Mouse (Mus musculus) cerebellum, adult 9-11 months (tissue): ENCODE data around the gene Lck.

Experiments
- DNase-seq: peaks from one replicate; pipeline ENCODE4 v3.0.0; 2022

Lck gene

DNA sequence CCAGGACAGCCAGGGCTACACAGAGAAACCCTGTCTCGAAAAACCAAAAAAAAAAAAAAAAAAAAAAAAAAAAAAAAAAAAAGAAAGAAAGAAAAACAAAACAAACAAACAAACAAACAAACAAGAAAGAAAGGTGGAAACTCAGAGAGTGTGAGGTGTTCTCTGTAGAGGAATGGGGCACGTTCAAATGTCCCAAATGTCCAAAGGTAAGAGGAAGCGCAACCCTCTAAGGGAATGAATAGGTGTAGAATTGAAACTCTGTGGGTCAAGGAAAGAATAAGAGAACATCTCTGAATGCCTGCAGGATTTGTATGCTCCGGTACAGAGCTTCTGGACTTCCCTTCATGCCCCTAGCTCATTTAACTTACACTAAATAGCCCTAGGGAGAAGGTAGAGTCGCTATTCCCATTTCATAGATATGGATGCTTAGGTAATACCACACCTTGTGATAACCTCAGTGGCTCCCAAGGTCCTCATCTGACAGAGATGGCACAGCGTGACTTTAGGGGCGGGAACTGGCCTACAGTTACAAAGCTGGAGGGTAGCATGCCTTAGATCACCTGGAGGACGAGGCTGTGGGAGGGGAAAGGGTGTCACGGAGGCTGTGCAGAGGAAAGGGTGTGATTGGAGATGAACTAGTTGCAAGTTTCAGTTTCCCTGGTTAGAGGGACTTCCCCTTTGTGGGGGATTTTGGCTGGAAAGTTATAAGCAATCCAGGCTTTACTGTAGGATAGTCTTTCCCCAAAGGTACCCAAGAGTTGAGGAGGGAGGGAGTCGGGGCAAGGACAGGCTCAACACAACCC is 65.8 kb downstream of the Lck start:
- DNase-seq: no peak

DNA sequence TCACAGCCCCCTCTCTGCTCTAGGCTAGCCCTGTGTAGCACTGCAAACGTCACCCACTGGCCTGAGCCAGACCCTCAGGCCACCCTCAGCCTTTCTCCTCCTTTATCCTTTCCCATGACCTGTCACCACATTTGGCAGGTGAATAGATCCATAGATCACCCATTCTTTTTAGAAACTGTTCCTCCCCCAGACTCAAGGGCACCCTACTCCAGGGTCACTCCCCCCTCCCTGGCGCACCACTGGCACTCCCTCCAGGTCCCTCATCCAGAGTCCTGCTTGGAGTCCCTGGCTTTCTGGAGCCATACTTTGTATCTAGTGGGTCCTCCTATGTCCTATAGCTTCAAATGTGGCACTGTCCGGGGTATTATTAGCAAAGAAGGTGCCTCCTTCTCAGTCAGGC is 67.9 kb downstream of the Lck start:
- no peak for DNase-seq

DNA sequence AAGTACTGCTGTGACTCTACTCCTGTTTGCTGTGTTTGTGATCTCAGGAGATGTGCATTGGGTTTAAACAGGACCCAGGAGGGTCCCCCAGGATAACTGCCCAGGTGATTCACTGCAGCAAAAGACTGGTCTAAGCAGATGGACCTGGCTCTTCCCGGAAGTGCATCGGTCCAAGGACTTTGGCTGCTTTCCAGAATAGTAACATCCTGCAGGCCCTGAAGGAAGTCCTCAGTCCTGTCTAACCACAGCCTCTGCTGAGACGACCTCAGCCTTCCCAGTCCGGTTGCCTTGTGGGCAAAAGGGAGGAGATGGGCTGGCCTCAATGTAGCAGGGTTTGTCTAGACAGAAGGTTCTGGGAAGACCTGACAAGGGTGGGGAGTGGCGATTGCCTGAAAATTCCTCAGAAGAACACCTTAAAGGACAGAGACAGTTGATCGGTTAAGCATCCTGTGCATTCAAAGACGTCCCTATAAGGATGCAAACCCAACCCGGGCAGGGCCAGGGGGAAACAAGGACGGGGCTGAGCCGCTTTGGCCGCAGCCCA is 70.5 kb downstream of the Lck start:
- no peak for DNase-seq

DNA sequence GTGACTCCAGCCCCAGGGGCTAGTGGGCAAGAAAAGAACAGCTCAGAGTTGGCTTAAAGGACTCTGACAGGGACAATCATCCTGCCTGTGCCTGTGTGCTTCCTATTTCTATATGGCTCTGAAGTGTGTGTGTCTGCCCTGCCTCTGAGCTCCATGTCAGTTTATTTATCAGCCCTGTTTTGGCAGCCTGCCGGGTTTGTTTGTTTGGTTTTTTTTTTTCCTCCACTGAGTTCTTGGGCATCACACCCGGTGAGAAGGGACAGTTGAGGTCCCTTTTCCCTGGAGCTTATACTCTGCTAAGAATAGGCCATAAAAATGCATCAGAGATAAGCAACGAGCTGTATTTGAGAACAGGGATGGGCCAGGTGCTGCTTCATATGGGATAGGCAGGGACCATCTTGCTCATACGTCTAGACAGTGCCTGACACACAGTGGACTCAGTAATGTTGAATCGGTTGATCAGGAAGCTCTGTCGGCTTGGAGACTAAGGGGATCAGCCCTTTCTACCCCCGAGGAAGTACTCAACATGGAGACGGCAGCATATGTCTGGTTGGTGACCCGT is 71.0 kb downstream of the Lck start:
- DNase-seq: no peak

DNA sequence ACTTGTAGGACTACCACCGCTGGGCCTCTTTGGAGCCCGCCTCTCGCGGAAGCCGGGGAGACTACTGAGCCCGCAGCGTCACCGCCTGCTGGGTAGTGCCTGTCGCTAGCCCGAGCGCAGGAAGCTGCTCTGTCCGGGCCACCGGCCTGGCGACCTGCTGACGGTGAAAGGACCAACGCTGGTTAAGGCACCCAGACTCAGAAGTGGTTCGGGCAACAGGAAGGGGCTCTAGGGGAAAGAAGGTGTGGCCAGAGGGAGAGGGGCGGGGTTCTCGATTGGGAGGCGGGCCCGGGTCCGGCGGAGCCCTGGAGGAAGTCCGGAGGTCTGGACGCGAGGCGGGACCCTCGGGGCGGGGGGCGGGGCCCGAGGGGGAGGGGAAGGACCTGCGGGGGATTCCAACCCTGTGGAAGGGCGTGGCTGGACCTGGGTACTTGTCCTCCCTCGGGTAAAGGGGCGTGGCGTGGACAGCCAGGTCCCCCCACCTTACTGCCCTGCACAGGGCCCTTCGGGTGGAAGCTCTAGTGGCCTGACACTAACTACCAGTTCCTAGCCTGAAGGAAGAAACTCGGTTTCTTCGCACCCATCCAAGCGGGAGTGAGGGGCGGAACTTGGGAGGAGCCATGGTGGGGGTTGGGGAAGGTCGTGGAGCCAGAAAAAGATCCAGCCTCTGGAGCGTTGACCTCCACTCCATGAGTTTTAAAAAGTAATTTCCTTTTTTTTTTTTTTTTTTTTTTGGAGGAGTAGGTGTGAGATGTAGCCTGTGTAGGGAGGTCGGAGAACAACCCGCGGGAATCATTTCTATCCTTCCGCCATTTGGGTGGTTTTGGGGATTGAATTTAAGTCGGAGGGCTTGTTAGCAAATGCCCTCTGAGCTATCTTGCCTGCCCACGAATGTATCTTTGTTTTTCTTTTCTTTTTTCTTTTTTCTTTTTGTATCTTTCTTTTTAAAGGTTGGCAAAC is 72.6 kb downstream of the Lck start:
- peak; percentile 48 for DNase-seq

DNA sequence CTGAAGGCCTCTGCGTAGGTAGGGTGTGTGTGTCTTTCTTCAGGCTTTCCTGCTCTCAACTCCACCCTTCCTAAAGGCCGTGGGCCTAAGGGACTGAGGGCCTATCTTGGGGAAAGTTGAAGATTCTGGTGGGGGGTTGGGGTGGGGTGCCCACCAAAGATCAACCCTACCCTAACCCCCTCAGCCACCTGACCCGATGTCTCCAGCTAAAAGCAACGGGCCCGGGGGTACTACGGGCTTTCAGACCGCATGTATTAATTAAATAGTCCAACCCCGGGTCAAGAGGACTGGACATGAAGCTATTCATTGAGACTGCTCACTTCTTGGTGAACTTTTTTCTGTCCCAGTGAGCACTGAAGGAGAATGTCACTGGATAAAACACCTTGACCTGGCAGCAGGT is 73.4 kb downstream of the Lck start:
- DNase-seq: no peak

DNA sequence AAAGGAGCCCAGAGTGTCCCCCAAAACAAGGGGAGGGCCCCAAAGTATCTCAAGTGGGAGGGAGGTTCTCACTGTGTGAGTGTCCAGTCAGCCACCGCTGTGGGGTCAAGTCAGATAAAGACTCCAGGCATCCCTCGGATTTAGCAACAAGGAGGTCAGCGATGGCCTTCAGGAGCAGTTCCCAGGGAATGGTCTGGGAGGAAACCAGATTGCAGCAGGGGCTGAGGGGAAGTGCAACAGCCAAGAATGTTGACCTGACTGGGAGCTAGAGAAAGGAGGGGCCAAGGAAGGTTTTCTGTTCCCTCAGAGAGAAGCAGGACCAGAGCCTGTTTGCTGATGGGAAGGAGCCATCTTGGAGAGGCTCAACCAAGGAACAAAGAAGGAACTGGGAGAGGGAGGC is 74.5 kb downstream of the Lck start:
- no peak for DNase-seq
